Mouse (Mus musculus): ENCODE data around the gene Prss35.

DNA sequence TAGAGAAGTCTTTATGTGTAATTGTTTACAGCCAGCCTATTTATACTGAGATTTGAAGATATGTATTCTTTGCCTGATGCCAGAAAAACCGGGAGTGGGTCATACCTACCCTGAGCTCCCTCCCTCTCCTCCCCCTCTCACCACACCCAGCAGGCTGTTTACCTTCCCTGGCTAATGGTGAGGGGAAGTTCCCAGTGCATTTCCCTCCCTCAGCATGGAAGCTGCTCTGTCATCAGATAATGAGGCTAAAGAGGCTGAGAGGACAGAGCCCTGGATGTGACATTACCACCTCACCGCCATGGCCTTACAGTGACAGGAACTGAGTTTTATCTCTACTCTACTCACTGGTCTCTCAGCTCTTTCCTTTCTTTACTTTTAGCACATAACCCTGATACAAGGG lies 41.6 kb upstream of the Prss35 start:
- TF ChIP-seq CTCF (IDR thresholded peaks at IDR 0.05; ENCODE audit: control insufficient read depth, insufficient read depth, insufficient replicate concordance, low read depth, low read length), result no peak
- TF ChIP-seq POLR2A (IDR thresholded peaks at IDR 0.05; ENCODE audit: control insufficient read depth, low read depth, low read length), result no peak

Measured in testis, adult 2 months (tissue).